Mouse (Mus musculus) heart, adult 2 months (tissue): ENCODE data around the gene Pola2. TPM values are rescaled to one million over a fixed set of nuclear protein-coding genes. Genes with fewer than 3 reads are reported as not detected.

ENCODE experiments used
- DNase-seq, 2 experiments: peaks; one replicate each; pipeline ENCODE4 v3.0.0; 2021
- H3K27ac ChIP-seq: fragments of 200-600 bp; 2 replicates; pipeline ENCODE4 v1.8.1; 2022
- H3K27me3 ChIP-seq: fragments of 200-500 bp; 2 replicates; pipeline ENCODE4 v1.6.1; 2012; ENCODE audit warnings: mild to moderate bottlenecking, low read length, inconsistent platforms, mixed read lengths; ENCODE audit not compliant: control insufficient read depth, insufficient read depth
- H3K36me3 ChIP-seq: fragments of 200-500 bp; 2 replicates; pipeline ENCODE4 v1.6.1; 2012; ENCODE audit warnings: low read length, inconsistent platforms; ENCODE audit not compliant: control insufficient read depth, insufficient read depth
- H3K4me1 ChIP-seq: fragments of 200-500 bp; 2 replicates; pipeline ENCODE4 v1.6.1; 2011; ENCODE audit warnings: low read length; ENCODE audit not compliant: control insufficient read depth, insufficient read depth
- H3K4me3 ChIP-seq: fragments of 200-600 bp; 2 replicates; pipeline ENCODE4 v1.8.1; 2022
- H3K79me2 ChIP-seq: fragments of 200-500 bp; replicated peaks from 2 replicates; pipeline ENCODE4 v1.6.1; 2012; ENCODE audit warnings: mild to moderate bottlenecking, inconsistent platforms, low read length, moderate library complexity, mixed read lengths; ENCODE audit not compliant: control insufficient read depth, insufficient read depth
- H3K9ac ChIP-seq: fragments of 200-500 bp; 2 replicates; pipeline ENCODE4 v1.6.1; 2012; ENCODE audit warnings: low read depth, mild to moderate bottlenecking, control low read depth, inconsistent platforms, low read length, mixed read lengths
- CTCF ChIP-seq: fragments of 200-600 bp; IDR thresholded peaks from 2 replicates; pipeline ENCODE4 v1.8.1; 2022; ENCODE audit warnings: antibody characterized with exemption, mild to moderate bottlenecking, moderate library complexity
- EP300 ChIP-seq: fragments of 200-500 bp; IDR thresholded peaks from 2 replicates; pipeline ENCODE4 v1.6.1; 2011; ENCODE audit warnings: low read depth, low read length, control low read depth; ENCODE audit not compliant: insufficient read depth
- POLR2A ChIP-seq: fragments of 200-500 bp; IDR thresholded peaks from 2 replicates; pipeline ENCODE4 v1.6.1; 2011; ENCODE audit warnings: mild to moderate bottlenecking, low read depth, low read length, control low read depth; ENCODE audit not compliant: insufficient read depth
- WGBS: fragments of 180-500 bp; shearing (Covaris S2); methylation state at CpG from one replicate; pipeline ENCODE4 v1.1.7; 2018; 5-methylcytosine and 5-hydroxymethylcytosine counted together
- intact Hi-C: fragments of 180-260 bp; cut with DNase I; formaldehyde crosslinking; loops from one replicate; pipeline ENCODE4 v1.15.1; 2025
- polyA plus RNA-seq: library from polyadenylated mRNA; depleted of rRNA; stranded (reverse); fragments of >200 nt; gene quantifications from 2 replicates; pipeline ENCODE4 v1.2.3, GENCODE M21; 2012
- total RNA-seq, 2 experiments: library from RNA; stranded (reverse); gene quantifications; 2 replicates each; pipeline ENCODE4 v1.2.3; 2021

Gene Pola2
- total and polyA plus RNA-seq, 3 experiments, result 8.6 to 27.9 (median 10.9) TPM

GRCm38 (mm10) chr19:5988815-5989452 lies 24.9 kb upstream of the Pola2 start:
- 35% methylated on average over 13 of the region's 13 CpGs for WGBS
- H3K27ac ChIP-seq, result no peak overlapping the region
- H3K4me1 ChIP-seq, result no peaks in the 10 kb centered on the region
- no peaks in the 10 kb centered on the region for H3K36me3 ChIP-seq
- no peak overlapping the region for H3K9ac ChIP-seq
- no peak overlapping the region for H3K4me3 ChIP-seq
- TF ChIP-seq EP300, result no peak
- TF ChIP-seq CTCF, result no peak
- TF ChIP-seq POLR2A, result no peak
- H3K79me2 ChIP-seq, result no peaks in the 10 kb centered on the region
- peak; percentile 55 to 67 for DNase-seq
- H3K27me3 ChIP-seq, result no peaks in the 10 kb centered on the region
- intact Hi-C loops, result no loop called here

GRCm38 (mm10) chr19:5988027-5988814 lies 24.2 kb upstream of the Pola2 start:
- no peak for DNase-seq
- no peak overlapping the region for H3K4me3 ChIP-seq
- H3K27ac ChIP-seq, result no peak overlapping the region
- no peak for TF ChIP-seq POLR2A
- TF ChIP-seq CTCF, result no peak
- no peak for TF ChIP-seq EP300
- H3K4me1 ChIP-seq, result no peaks in the 10 kb centered on the region
- H3K9ac ChIP-seq, result no peak overlapping the region
- 60% methylated on average over 5 of the region's 5 CpGs for WGBS
- H3K27me3 ChIP-seq, result no peaks in the 10 kb centered on the region
- H3K36me3 ChIP-seq, result no peaks in the 10 kb centered on the region
- H3K79me2 ChIP-seq, result no peaks in the 10 kb centered on the region
- intact Hi-C loops, result no loop called here

GRCm38 (mm10) chr19:5986043-5986442 lies 22.0 kb upstream of the Pola2 start, which contains the start of gene Slc22a20:
Gene Slc22a20, minus strand, starts transcription at chr19:5986143.
- 70% methylated on average over 4 of the region's 4 CpGs for WGBS
- TF ChIP-seq CTCF (no peak), EP300 (no peak), POLR2A (no peak)
- intact Hi-C loops, result no loop called here

GRCm38 (mm10) chr19:5980477-5980876 lies 16.5 kb upstream of the Pola2 start:
- no peak overlapping the region for H3K27ac ChIP-seq
- intact Hi-C loops, result no loop called here
- no peak for DNase-seq
- WGBS, result 80% methylated on average over 9 of the region's 9 CpGs
- H3K36me3 ChIP-seq, result no peaks in the 10 kb centered on the region
- H3K4me1 ChIP-seq, result no peaks in the 10 kb centered on the region
- H3K4me3 ChIP-seq, result no peak overlapping the region
- no peak overlapping the region for H3K9ac ChIP-seq
- H3K79me2 ChIP-seq, result no peaks in the 10 kb centered on the region
- TF ChIP-seq EP300 (no peak), CTCF (no peak), POLR2A (no peak)
- H3K27me3 ChIP-seq, result no peaks in the 10 kb centered on the region

More at GRCm38 (mm10) chr19:5986043-5986442, 22.0 kb upstream of the Pola2 start, which contains the start of gene Slc22a20:
- H3K4me3 ChIP-seq, result no peak within 1 kb of the TSS
- no peaks in the 10 kb centered on the region for H3K79me2 ChIP-seq
- H3K27ac ChIP-seq, result no peak within 1 kb of the TSS
- no peak for DNase-seq
- H3K36me3 ChIP-seq, result no peaks in the 10 kb centered on the region
- H3K27me3 ChIP-seq, result no peaks in the 10 kb centered on the region
- H3K9ac ChIP-seq, result no peak within 1 kb of the TSS
- H3K4me1 ChIP-seq, result no peaks in the 10 kb centered on the region

GRCm38 (mm10) chr19:5977717-5978116 lies 13.7 kb upstream of the Pola2 start:
- 62% methylated on average over 3 of the region's 3 CpGs for WGBS
- no peaks in the 10 kb centered on the region for H3K79me2 ChIP-seq
- H3K27me3 ChIP-seq, result no peaks in the 10 kb centered on the region
- no peak overlapping the region for H3K27ac ChIP-seq
- no peaks in the 10 kb centered on the region for H3K4me1 ChIP-seq
- DNase-seq, result peak in 1 of 2 experiments; percentile 24
- intact Hi-C loops, result no loop called here
- no peaks in the 10 kb centered on the region for H3K36me3 ChIP-seq
- no peak overlapping the region for H3K4me3 ChIP-seq
- no peak overlapping the region for H3K9ac ChIP-seq
- TF ChIP-seq EP300, result no peak
- no peak for TF ChIP-seq POLR2A
- TF ChIP-seq CTCF, result no peak

GRCm38 (mm10) chr19:5975676-5976075 lies 11.7 kb upstream of the Pola2 start:
- H3K4me1 ChIP-seq, result no peaks in the 10 kb centered on the region
- DNase-seq, result no peak
- intact Hi-C loops, result no loop called here
- no peak for TF ChIP-seq POLR2A
- no peak for TF ChIP-seq CTCF
- no peak for TF ChIP-seq EP300
- no peaks in the 10 kb centered on the region for H3K79me2 ChIP-seq
- WGBS, result 56% methylated on average over 4 of the region's 4 CpGs
- no peaks in the 10 kb centered on the region for H3K36me3 ChIP-seq
- H3K4me3 ChIP-seq, result no peak overlapping the region
- H3K27ac ChIP-seq, result no peak overlapping the region
- H3K27me3 ChIP-seq, result no peaks in the 10 kb centered on the region
- H3K9ac ChIP-seq, result no peak overlapping the region
